In the genomic region with DNA sequence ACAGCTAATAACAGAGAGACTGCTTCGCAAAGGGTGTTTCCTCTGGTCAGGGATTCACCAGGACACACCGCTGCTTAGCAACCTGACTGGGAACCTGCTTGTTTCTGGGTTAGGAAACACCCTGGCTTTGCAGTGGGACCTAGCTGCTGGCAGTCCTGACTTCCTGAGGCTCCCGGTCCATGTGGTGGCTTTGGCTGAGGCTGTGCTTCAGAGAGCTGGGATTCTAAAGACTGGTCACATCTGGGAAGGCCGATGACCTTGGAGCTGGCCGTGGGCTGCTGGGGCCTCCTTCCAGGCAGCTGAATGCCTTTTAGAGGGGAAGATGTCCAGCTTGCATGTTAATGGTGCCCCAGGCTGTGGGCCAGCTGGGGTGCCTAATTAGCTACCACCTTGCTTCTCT, we compare ENCODE assay signal across 8 mouse cellular contexts.
DNase-seq lines count a peak whose midpoint lies in the region; ATAC-seq and TF ChIP-seq lines count a peak whose summit lies in the region.

No protein-coding gene starts in this region.

- WGBS in forebrain, postnatal 0 days = 29% methylated on average over 5 of the region's 5 CpGs
- WGBS in forebrain, embryonic 11.5 days = 18% methylated on average over 5 of the region's 5 CpGs
- WGBS in limb, embryonic 13.5 days = 23% methylated on average over 5 of the region's 5 CpGs

- H3K36me3 ChIP-seq in forebrain, postnatal 0 days (ENCODE audit: insufficient read depth) = no peaks in the 10 kb centered on the region
- no peaks in the 10 kb centered on the region for H3K36me3 ChIP-seq in forebrain, embryonic 11.5 days (ENCODE audit: control insufficient read depth, insufficient read depth, low read length)
- no peaks in the 10 kb centered on the region for H3K36me3 ChIP-seq in limb, embryonic 13.5 days

- no peak overlapping the region for H3K4me3 ChIP-seq in forebrain, postnatal 0 days (ENCODE audit: low read depth, low read length)
- H3K4me3 ChIP-seq in forebrain, embryonic 11.5 days (ENCODE audit: low read depth, low read length) = no peak overlapping the region
- peak overlapping the region; percentile 47 for H3K4me3 ChIP-seq in limb, embryonic 13.5 days

- no peaks in the 10 kb centered on the region for H3K9me3 ChIP-seq in forebrain, postnatal 0 days (ENCODE audit: low read length)
- H3K9me3 ChIP-seq in forebrain, embryonic 11.5 days (ENCODE audit: control insufficient read depth, low read length) = no peaks in the 10 kb centered on the region
- no peaks in the 10 kb centered on the region for H3K9me3 ChIP-seq in limb, embryonic 13.5 days

- intact Hi-C loops in heart, postnatal 10 days (cut with DNase I) = no loop called here

- H3K9ac ChIP-seq in forebrain, postnatal 0 days = no peak overlapping the region
- no peak overlapping the region for H3K9ac ChIP-seq in forebrain, embryonic 11.5 days (ENCODE audit: low read length)
- 0 out of 2 replicates have a peak overlapping the region, but pooled peaks have one; percentile 32 for H3K9ac ChIP-seq in limb, embryonic 13.5 days

- peaks cover 6% of the 10 kb centered on the region; the same call in 1 of the 2 replicates for H3K4me1 ChIP-seq in forebrain, postnatal 0 days (ENCODE audit: insufficient read depth)
- H3K4me1 ChIP-seq in forebrain, embryonic 11.5 days (replicated peaks; ENCODE audit: control insufficient read depth, insufficient read depth, low read length) = peaks cover 15% of the 10 kb centered on the region
- H3K4me1 ChIP-seq in limb, embryonic 13.5 days = peaks cover 71% of the 10 kb centered on the region

- DNase-seq in forebrain, postnatal 0 days = no peak
- no peak for DNase-seq in forebrain, embryonic 11.5 days (ENCODE audit: low spot score)
- peak; percentile 40 for DNase-seq in R1 (ENCODE audit: low read depth, low spot score)
- peak; percentile 54 to 58 for DNase-seq in heart, postnatal 10 days
- DNase-seq in T-cell, adult 2 months (ENCODE audit: low spot score) = no peak
- DNase-seq in Muller cell, postnatal 12 days (ENCODE audit: inconsistent ontology term) = no peak
- DNase-seq in yolk sac, embryonic 10.5 days (ENCODE audit: low spot score) = no peak

- ATAC-seq in forebrain, postnatal 0 days = no peak
- ATAC-seq in forebrain, embryonic 11.5 days (replicated peaks; ENCODE audit: low FRiP score) = no peak
- no peak for ATAC-seq in limb, embryonic 13.5 days (ENCODE audit: low FRiP score, low read depth)

- TF ChIP-seq CTCF in forebrain, postnatal 0 days (IDR thresholded peaks at IDR 0.05; ENCODE audit: low read depth) = no peak

- 0 out of 2 replicates have a peak overlapping the region, but pooled peaks have one; percentile 43 for H3K4me2 ChIP-seq in forebrain, postnatal 0 days (ENCODE audit: low read depth)
- no peak overlapping the region for H3K4me2 ChIP-seq in forebrain, embryonic 11.5 days (ENCODE audit: low read depth, low read length, severe bottlenecking)
- H3K4me2 ChIP-seq in limb, embryonic 13.5 days (replicated peaks) = peak overlapping the region; percentile 82

- H3K27ac ChIP-seq in forebrain, postnatal 0 days (ENCODE audit: low read depth, low read length) = no peak overlapping the region
- H3K27ac ChIP-seq in forebrain, embryonic 11.5 days (ENCODE audit: low read depth, low read length) = no peak overlapping the region
- H3K27ac ChIP-seq in limb, embryonic 13.5 days = peak overlapping the region; percentile 10; the same call in 1 of the 2 replicates

- no peaks in the 10 kb centered on the region for H3K27me3 ChIP-seq in forebrain, postnatal 0 days (ENCODE audit: insufficient read depth, low read length)
- peaks cover 17% of the 10 kb centered on the region for H3K27me3 ChIP-seq in forebrain, embryonic 11.5 days (ENCODE audit: control insufficient read depth, insufficient read depth, low read length)
- H3K27me3 ChIP-seq in limb, embryonic 13.5 days = peaks cover 18% of the 10 kb centered on the region; the same call in 1 of the 2 replicates

Comparison
In these comparisons a context has a peak if more than half of its experiments do, and no peak if none do; other contexts are left out.
1. DNase-seq: peak in R1 (single experiment) and heart, postnatal 10 days (2 of 2); none in forebrain, postnatal 0 days (single experiment), forebrain, embryonic 11.5 days (single experiment), T-cell, adult 2 months (single experiment), Muller cell, postnatal 12 days (single experiment) and yolk sac, embryonic 10.5 days (single experiment).